Mouse (Mus musculus) heart, adult 2 months (tissue): ENCODE measurements at regions not wholly inside any gene's neighbourhood (a gene's known extent, or its start where the extent isn't known, plus 50 kb on each side); places are given as distances from the start of the nearest gene placed in this dataset.

Experiments used
- CTCF ChIP-seq: fragments of 200-600 bp; IDR thresholded peaks from 2 replicates; pipeline ENCODE4 v1.8.1; 2022; ENCODE audit warnings: antibody characterized with exemption, mild to moderate bottlenecking, moderate library complexity
- EP300 ChIP-seq: fragments of 200-500 bp; IDR thresholded peaks from 2 replicates; pipeline ENCODE4 v1.6.1; 2011; ENCODE audit warnings: low read depth, low read length, control low read depth; ENCODE audit not compliant: insufficient read depth

DNA sequence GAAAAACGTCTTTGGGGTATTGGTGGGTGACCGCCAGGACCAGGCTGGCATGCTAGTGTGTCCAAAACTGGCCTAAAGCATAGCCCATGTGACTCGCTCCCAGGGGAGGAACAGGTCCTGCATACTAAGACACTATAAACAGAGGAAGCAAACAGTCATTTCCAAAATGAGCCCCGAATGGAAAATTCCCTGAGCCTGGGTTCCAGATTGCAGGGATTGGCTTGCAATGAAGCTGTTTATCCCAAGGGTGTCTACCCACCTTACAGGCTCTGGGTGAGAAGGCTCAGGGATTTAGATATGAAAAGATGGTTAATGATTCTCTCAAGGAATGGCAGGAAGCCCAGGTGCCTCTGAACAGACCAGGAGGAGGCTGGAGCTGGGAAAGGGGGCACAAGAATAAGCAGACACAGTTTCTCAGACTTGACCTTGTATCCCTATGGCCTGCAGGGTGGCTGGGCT lies 58.2 kb upstream of the Dock1 start:
- TF ChIP-seq EP300: no peak
- TF ChIP-seq CTCF: no peak
